Mouse (Mus musculus) activated CD4-positive, CD25-positive, alpha-beta regulatory T cell, adult 9 weeks (primary cell): Measurements from ENCODE around the gene Mrps34. TPM values are rescaled to one million over a fixed set of nuclear protein-coding genes. Genes with fewer than 3 reads are reported as not detected.

Experiments used
- polyA plus RNA-seq: library from polyadenylated mRNA; unstranded; fragments of 100-300 nt; shearing (Covaris generic); gene quantifications from one replicate; pipeline ENCODE4 v1.2.1, GENCODE M21; 2017

Mrps34 gene
- 46.4 TPM for polyA plus RNA-seq

DNA sequence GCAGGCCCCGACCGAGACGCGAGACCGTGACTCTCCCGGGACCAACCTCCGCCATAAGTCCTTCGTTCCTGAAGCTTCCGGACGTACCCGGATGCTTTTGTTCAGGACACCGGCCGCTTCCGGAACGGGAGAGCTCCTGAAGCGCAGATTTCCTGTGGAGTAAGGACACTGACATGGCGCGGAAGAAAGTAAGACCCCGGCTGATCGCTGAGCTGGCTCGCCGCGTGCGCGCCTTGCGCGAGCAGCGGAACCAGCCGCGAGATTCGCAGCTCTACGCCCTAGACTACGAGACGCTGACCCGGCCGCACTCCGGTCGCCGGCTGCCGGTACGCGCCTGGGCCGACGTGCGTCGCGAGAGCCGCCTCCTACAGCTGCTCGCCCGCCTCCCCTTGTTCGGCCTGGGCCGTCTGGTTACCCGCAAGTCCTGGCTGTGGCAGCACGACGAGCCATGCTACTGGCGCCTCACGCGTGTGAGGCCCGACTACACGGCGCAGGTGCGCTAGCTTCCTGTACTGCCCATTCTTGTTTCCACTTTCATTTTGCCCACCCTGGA lies at the start of gene Mrps34, which contains the start of gene Eme2:
Mrps34 (plus strand) TSS at position 122 of the 553 bp plus-strand sequence.
Eme2 (minus strand) TSS at position 93 of the 553 bp plus-strand sequence.

DNA sequence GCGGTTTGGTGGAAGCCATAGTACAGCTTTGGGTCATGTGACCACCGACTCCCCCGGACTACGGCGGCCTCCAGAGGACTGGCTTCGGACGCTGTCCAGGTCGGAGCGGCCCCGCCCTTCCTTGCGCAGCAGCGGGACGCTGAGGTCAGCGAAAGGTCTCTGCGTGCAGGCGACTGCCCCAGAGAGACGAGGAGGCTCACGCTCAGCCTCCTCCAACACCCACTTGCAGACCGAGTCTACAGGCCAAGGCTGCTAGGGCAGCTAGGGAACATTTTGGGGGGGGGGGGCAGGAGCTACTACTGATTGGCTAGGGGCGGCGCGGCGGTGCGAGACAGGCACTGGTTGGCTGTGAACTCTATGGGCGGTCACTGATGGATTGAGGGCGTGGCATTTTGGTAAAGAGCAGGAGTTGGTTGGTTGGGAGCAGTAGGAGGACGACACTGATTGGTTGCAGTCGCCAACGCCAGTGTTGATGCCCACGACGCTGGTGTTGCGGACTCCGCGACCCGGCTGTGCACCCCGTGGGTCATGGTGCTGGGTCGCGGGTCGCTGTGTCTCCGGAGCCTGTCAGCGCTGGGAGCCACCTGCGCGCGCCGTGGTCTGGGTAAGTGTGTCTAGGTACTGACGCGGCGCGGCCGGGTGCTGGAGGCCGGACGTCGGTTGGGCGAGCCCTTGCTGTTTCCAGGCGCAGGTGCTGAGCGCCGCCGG lies 44.7 kb upstream of the Mrps34 start, which contains the start of gene Fahd1:
Fahd1 (minus strand) TSS at position 300 of the 708 bp plus-strand sequence.

DNA sequence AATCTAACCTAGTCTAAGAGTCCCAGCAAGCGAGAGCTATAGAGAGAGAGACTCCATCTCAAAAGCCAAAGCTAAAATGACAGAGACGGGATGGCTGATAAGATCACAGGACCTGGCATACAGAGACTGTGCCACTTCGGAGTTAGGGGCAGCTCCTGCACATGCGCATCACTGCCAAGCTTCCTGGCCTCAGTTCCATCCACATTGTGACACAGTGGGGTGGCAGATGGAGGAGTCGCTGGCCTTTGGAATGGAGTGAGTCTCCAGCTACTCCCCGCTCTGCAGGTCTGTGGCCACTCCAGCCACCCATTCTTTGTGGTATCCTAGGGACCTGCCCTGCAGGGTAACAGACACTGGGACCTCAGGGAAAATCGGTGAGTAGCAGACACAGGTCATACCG lies 29.1 kb upstream of the Mrps34 start, which contains the start of gene Igfals:
Igfals (plus strand) TSS at position 222 of the 400 bp plus-strand sequence.

DNA sequence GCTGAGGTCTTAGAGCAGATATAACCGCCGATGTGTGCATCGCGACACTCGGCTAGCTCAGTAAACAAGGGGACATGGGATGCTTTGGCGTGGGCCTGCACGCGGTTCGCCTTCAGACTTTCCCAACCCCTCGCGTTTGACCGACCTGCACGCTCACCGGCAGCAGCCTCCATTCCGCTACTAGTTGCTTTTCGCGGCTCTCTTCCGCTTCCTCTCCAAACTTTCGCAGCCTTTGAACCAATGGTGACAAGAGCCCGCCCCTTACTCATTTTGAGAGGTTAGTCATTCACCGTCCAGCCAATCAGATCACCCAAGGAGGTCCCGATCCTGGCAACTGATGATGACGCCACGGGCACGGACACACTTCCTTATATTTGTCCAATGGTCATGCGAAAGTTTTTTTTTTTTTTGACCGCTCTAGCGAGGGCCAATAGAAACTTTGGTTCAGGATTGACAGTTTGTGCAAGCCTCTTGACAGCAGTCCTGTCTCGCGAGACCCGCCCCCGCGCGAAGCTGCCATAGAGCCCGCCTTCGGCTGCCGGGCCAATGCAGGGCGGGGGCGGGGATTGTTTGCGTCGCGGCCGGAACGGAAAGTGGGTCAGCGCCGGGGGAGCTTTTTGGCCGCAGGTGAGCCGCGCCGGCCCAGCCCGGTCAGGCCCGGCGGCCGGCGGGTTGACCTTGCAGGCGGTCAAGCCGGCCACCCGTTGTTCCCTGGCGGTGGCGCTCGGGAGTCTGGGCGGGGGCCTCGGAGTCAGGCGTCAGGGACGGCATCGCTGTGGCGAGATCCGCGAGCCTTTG lies 8.6 kb upstream of the Mrps34 start, which contains the start of the genes Nubp2 and Spsb3:
Nubp2 (minus strand) TSS at position 216 of the 798 bp plus-strand sequence.
Spsb3 (plus strand) TSS at position 510 of the 798 bp plus-strand sequence.

DNA sequence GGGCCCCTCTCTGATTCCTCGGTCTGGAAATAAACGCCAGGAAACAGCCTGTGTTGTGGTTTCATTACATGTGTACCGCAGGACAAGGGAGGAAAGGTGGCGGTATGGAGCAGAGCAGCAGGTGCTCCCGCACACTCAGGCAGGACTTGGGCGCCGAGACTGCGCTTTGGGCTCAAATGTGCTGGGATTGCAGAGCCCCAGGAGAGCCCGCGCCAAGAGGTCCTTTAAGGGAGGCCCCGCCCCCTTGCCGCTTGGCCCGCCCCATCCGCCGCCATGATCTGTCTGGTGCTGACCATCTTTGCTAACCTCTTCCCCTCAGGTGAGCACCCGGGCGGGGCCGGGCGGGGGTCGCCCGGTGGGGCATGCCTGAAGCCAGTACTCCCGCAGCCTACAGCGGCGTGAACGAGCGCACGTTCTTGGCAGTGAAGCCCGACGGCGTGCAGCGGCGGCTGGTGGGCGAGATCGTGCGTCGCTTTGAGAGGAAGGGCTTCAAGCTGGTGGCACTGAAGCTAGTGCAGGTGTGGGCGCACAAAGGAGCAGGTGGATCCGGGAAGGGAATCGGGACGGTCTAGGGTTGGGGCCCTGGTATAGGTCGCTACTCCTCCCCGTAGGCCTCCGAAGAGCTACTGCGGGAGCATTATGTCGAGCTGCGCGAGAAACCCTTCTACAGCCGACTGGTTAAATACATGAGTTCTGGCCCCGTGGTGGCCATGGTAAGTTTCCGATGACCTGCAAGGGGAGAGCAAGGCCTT lies 1.5 kb downstream of the Mrps34 start, which contains the start of gene Nme3:
Nme3 (plus strand) TSS at position 260 of the 752 bp plus-strand sequence.

GRCm38 (mm10) chr17:24936259-24937237 lies 41.6 kb downstream of the Mrps34 start, which contains the start of gene Mapk8ip3:
Gene Mapk8ip3 (minus strand): TSS chr17:24936977.

Other genes with a start within 250 kb of the Mrps34 start
- not detected for gene Slc9a3r2, start 244.8 kb upstream of the Mrps34 start, polyA plus RNA-seq
- gene Npw, start 236.7 kb upstream of the Mrps34 start, polyA plus RNA-seq = not detected
- gene Zfp598, start 225.4 kb upstream of the Mrps34 start, polyA plus RNA-seq = 2.3 TPM
- gene Syngr3, start 205.2 kb upstream of the Mrps34 start, polyA plus RNA-seq = 0.88 TPM
- 7.8 TPM for gene Gfer, start 199.0 kb upstream of the Mrps34 start, polyA plus RNA-seq
- gene Noxo1, start 198.9 kb upstream of the Mrps34 start, polyA plus RNA-seq = 1.4 TPM
- gene Tbl3, start 187.5 kb upstream of the Mrps34 start, polyA plus RNA-seq = 60.9 TPM
- gene Rnf151, start 177.1 kb upstream of the Mrps34 start, polyA plus RNA-seq = not detected
- gene Rps2, start 177.0 kb upstream of the Mrps34 start, polyA plus RNA-seq = 789 TPM
- gene Ndufb10, start 170.6 kb upstream of the Mrps34 start, polyA plus RNA-seq = 222 TPM
- not detected for gene Rpl3l, start 167.3 kb upstream of the Mrps34 start, polyA plus RNA-seq
- 16.1 TPM for gene Msrb1, start 158.5 kb upstream of the Mrps34 start, polyA plus RNA-seq
- gene Hs3st6, start 142.1 kb upstream of the Mrps34 start, polyA plus RNA-seq = not detected
- not detected for gene Meiob, start 90.8 kb upstream of the Mrps34 start, polyA plus RNA-seq
- 43.5 TPM for gene Hagh, start 55.0 kb upstream of the Mrps34 start, polyA plus RNA-seq
- 2.6 TPM for gene Fahd1, start 44.8 kb upstream of the Mrps34 start, polyA plus RNA-seq
- not detected for gene Igfals, start 29.1 kb upstream of the Mrps34 start, polyA plus RNA-seq
- gene Nubp2, start 8.8 kb upstream of the Mrps34 start, polyA plus RNA-seq = 111 TPM
- gene Spsb3, start 8.5 kb upstream of the Mrps34 start, polyA plus RNA-seq = 58.7 TPM
- gene Eme2, start within 50 bp of the Mrps34 start, polyA plus RNA-seq = 53.5 TPM
- 67.3 TPM for gene Nme3, start 1.4 kb downstream of the Mrps34 start, polyA plus RNA-seq
- 60.4 TPM for gene Mapk8ip3, start 41.9 kb downstream of the Mrps34 start, polyA plus RNA-seq
- gene Jpt2, start 65.6 kb downstream of the Mrps34 start, polyA plus RNA-seq = 38.0 TPM
- 6.3 TPM for gene Cramp1l, start 120.7 kb downstream of the Mrps34 start, polyA plus RNA-seq
- 26.8 TPM for gene Ift140, start 121.0 kb downstream of the Mrps34 start, polyA plus RNA-seq
- 0.98 TPM for gene Tmem204, start 188.5 kb downstream of the Mrps34 start, polyA plus RNA-seq
- gene Telo2, start 220.9 kb downstream of the Mrps34 start, polyA plus RNA-seq = 24.8 TPM
- gene Ptx4, start 225.6 kb downstream of the Mrps34 start, polyA plus RNA-seq = not detected
- 41.9 TPM for gene Clcn7, start 238.3 kb downstream of the Mrps34 start, polyA plus RNA-seq